Mouse (Mus musculus) erythroblast, embryonic 14.5 days (primary cell): Measurements from ENCODE around the gene Ntm.

Experiments
- GATA1 ChIP-seq: IDR thresholded peaks from 2 replicates; pipeline ENCODE4 v1.6.1; 2012; ENCODE audit warnings: low read length, inconsistent platforms, mixed read lengths
- TAL1 ChIP-seq: IDR thresholded peaks from 3 replicates; pipeline ENCODE4 v1.6.1; 2012; ENCODE audit warnings: low read length, inconsistent platforms, mixed read lengths

- TF ChIP-seq TAL1 (no peak), GATA1 (no peak)
Measured at GRCm38 (mm10) chr9:29954031-29954430, 8.9 kb downstream of the Ntm start.
